Mouse (Mus musculus): Measurements from ENCODE around the gene Pip5k1b. TPM values are rescaled to one million over a fixed set of nuclear protein-coding genes. Genes with fewer than 3 reads are reported as not detected.

Pip5k1b gene
- polyA plus RNA-seq, 1 experiment from 2014 or later = 5.3 TPM

- Histone ChIP-seq H3K9ac (no peak overlapping the region), H3K27ac (no peak overlapping the region), H3K9me3 (no peaks in the 10 kb centered on the region), H3K4me1 (no peaks in the 10 kb centered on the region), H3K4me2 (no peak overlapping the region), H3K4me3 (replicated peaks) (no peak overlapping the region), H3K36me3 (no peaks in the 10 kb centered on the region), H3K27me3 (replicated peaks) (no peaks in the 10 kb centered on the region)
- no peak for ATAC-seq (ENCODE audit: insufficient read depth, low FRiP score, low read depth)
- WGBS = 75% methylated on average over 15 of the region's 15 CpGs
These were observed 28.7 kb downstream of the Pip5k1b start for GRCm38 (mm10) chr19:24526731-24527612.

GRCm38 (mm10) chr19:24523476-24524313 lies 32.0 kb downstream of the Pip5k1b start:
- 69% methylated on average over 15 of the region's 15 CpGs for WGBS
- no peak for ATAC-seq (ENCODE audit: insufficient read depth, low FRiP score, low read depth)
- H3K27ac ChIP-seq = no peak overlapping the region

DNA sequence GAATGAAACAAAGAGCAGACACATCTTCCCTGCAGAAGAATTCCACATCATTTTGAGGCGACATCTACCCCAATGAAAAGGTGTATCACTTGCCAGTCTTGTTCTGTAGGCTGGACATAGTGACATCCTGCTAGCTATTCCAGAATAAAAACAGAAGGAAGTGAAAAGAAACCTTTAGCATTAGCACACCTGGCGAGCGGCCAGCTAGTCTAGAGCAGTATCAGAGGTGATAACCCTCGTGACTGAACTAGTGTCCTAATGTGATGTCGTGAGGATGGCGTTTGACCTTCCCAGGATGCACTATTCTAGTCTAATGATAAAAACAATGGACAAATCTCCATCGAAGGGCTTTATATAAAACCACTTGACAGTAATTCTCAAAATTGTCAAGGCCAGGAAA lies 33.7 kb downstream of the Pip5k1b start:
- no peaks in the 10 kb centered on the region for H3K4me1 ChIP-seq
- no peak for ATAC-seq (ENCODE audit: insufficient read depth, low FRiP score, low read depth)
- no peak overlapping the region for H3K27ac ChIP-seq
- no peaks in the 10 kb centered on the region for H3K9me3 ChIP-seq
- no peak overlapping the region for H3K9ac ChIP-seq
- H3K27me3 ChIP-seq (replicated peaks) = no peaks in the 10 kb centered on the region
- no peak overlapping the region for H3K4me3 ChIP-seq (replicated peaks)
- H3K36me3 ChIP-seq = no peaks in the 10 kb centered on the region
- WGBS = 83% methylated on average over 7 of the region's 7 CpGs
- no peak overlapping the region for H3K4me2 ChIP-seq

More at GRCm38 (mm10) chr19:24523476-24524313, 32.0 kb downstream of the Pip5k1b start:
- Histone ChIP-seq H3K4me2 (no peak overlapping the region), H3K27me3 (replicated peaks) (no peaks in the 10 kb centered on the region), H3K4me3 (replicated peaks) (no peak overlapping the region), H3K9me3 (no peaks in the 10 kb centered on the region), H3K4me1 (no peaks in the 10 kb centered on the region), H3K9ac (no peak overlapping the region), H3K36me3 (no peaks in the 10 kb centered on the region)

DNA sequence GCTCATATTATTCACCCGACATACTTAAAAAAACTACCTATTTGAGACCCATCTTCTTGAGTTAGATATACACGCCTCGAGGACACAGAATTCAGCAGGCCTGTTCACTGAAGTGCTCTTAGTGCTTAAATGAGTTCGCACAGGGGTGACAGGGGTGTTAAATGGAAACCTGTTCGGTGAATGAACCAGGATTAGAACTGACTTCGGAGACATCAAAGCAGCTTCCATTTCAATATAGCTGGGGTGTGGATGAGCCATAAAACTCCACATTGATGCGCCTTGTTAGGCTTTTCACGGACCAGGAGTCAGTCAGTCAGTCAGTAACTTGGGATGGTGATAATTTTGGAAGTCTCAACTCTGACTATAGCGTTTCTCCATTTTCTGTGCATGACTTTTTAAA lies 34.5 kb downstream of the Pip5k1b start:
- H3K36me3 ChIP-seq = no peaks in the 10 kb centered on the region
- H3K27ac ChIP-seq = no peak overlapping the region
- ATAC-seq (ENCODE audit: insufficient read depth, low FRiP score, low read depth) = no peak
- no peaks in the 10 kb centered on the region for H3K9me3 ChIP-seq
- H3K4me2 ChIP-seq = no peak overlapping the region
- H3K9ac ChIP-seq = no peak overlapping the region
- 82% methylated on average over 9 of the region's 9 CpGs for WGBS
- H3K4me1 ChIP-seq = no peaks in the 10 kb centered on the region
- H3K27me3 ChIP-seq (replicated peaks) = no peaks in the 10 kb centered on the region
- no peak overlapping the region for H3K4me3 ChIP-seq (replicated peaks)

GRCm38 (mm10) chr19:24519732-24520409 lies 35.8 kb downstream of the Pip5k1b start:
- Histone ChIP-seq H3K27me3 (replicated peaks) (no peaks in the 10 kb centered on the region), H3K36me3 (no peaks in the 10 kb centered on the region), H3K4me2 (no peak overlapping the region), H3K9ac (no peak overlapping the region), H3K9me3 (no peaks in the 10 kb centered on the region), H3K4me1 (no peaks in the 10 kb centered on the region), H3K4me3 (replicated peaks) (no peak overlapping the region), H3K27ac (no peak overlapping the region)
- 65% methylated on average over 6 of the region's 6 CpGs for WGBS
- ATAC-seq (ENCODE audit: insufficient read depth, low FRiP score, low read depth) = no peak

DNA sequence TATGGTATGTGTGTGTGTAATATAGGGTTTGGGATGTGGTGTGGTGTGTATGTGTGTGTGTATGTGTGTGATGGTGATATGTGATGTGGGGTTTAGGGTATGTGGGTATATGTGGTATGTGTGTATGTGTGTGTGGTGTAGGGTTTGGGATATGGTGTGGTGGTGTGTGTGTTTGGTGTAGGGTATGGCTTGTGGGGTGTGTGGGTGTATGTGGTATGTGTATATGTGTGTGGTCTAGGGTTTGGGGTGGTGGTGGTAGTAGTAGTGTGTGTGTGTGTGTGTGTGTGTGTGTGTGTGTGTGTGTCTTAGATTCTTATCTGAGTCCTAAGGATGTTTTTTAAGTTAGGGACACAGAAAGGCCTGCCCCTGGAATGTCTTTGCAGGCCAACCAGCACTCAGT lies 37.3 kb downstream of the Pip5k1b start:
- Histone ChIP-seq H3K9me3 (no peaks in the 10 kb centered on the region), H3K4me1 (no peaks in the 10 kb centered on the region), H3K9ac (no peak overlapping the region), H3K27me3 (replicated peaks) (no peaks in the 10 kb centered on the region), H3K27ac (no peak overlapping the region), H3K4me2 (no peak overlapping the region), H3K4me3 (replicated peaks) (no peak overlapping the region), H3K36me3 (no peaks in the 10 kb centered on the region)
- no peak for ATAC-seq (ENCODE audit: insufficient read depth, low FRiP score, low read depth)

- WGBS = 59% methylated on average over 7 of the region's 7 CpGs
- Histone ChIP-seq H3K9ac (no peak overlapping the region), H3K27ac (no peak overlapping the region), H3K9me3 (no peaks in the 10 kb centered on the region), H3K4me3 (replicated peaks) (no peak overlapping the region), H3K27me3 (replicated peaks) (no peaks in the 10 kb centered on the region), H3K4me1 (no peaks in the 10 kb centered on the region), H3K4me2 (no peak overlapping the region), H3K36me3 (no peaks in the 10 kb centered on the region)
- no peak for ATAC-seq (ENCODE audit: insufficient read depth, low FRiP score, low read depth)
These were observed 38.6 kb downstream of the Pip5k1b start for GRCm38 (mm10) chr19:24517057-24517456.

GRCm38 (mm10) chr19:24515941-24516340 lies 39.7 kb downstream of the Pip5k1b start:
- no peaks in the 10 kb centered on the region for H3K9me3 ChIP-seq
- WGBS = 87% methylated on average over 3 of the region's 3 CpGs
- no peak overlapping the region for H3K4me3 ChIP-seq (replicated peaks)
- no peaks in the 10 kb centered on the region for H3K27me3 ChIP-seq (replicated peaks)
- no peaks in the 10 kb centered on the region for H3K36me3 ChIP-seq
- no peak for ATAC-seq (ENCODE audit: insufficient read depth, low FRiP score, low read depth)
- H3K9ac ChIP-seq = no peak overlapping the region
- no peak overlapping the region for H3K4me2 ChIP-seq
- no peaks in the 10 kb centered on the region for H3K4me1 ChIP-seq
- no peak overlapping the region for H3K27ac ChIP-seq

DNA sequence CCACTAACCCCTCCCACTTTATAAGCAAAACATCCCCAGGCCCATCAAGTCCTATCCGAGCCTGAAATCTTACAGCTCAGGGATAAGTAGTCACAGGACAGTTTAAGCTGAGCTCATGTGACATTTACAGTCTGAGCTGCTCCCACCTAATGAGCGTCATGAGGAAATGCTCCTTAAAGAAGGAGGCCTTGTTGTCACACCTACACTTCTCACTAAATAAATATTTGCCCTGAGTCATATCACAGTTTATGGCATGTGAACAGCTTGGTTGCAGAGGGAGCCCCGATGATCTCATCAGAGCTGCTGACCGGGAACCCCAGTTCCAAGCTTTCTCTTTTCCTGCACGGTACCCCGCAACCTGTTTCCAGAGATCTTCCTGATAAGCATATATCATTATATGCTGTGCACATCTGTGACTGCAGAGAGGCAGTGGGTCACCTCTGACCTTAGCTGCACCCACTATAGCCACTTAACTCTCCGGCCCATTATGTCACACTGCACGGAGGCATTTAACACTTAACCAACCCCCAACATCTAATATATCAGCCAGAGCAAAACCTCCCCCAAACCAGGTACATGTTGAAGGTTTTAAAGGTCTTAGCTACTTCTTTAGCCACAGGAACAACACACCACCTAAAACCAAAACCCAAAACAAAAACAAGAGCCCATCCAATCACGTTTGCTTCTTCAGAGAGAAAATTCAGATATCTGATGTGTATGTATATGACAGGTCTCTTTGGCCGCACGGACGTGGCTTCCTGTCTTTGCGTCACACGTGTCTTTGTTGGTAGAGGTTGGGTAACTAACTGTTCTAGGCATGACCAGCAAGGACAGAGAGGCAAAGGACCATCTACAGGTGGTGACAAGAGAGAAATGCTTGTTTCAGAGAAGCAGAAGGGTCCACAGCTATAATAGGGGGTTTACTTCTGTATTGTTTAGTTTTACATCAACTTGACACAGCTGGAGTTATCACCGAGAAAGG lies 40.7 kb downstream of the Pip5k1b start:
- Histone ChIP-seq H3K4me2 (peak overlapping the region; percentile 16; the same call in 1 of the 2 replicates), H3K9me3 (no peaks in the 10 kb centered on the region), H3K4me3 (replicated peaks) (no peak overlapping the region), H3K27ac (peak overlapping the region; percentile 13; the same call in 1 of the 2 replicates), H3K9ac (no peak overlapping the region), H3K36me3 (no peaks in the 10 kb centered on the region), H3K4me1 (no peaks in the 10 kb centered on the region), H3K27me3 (replicated peaks) (no peaks in the 10 kb centered on the region)
- WGBS = 68% methylated on average over 15 of the region's 15 CpGs
- peak; percentile 61 for ATAC-seq (ENCODE audit: insufficient read depth, low FRiP score, low read depth)

DNA sequence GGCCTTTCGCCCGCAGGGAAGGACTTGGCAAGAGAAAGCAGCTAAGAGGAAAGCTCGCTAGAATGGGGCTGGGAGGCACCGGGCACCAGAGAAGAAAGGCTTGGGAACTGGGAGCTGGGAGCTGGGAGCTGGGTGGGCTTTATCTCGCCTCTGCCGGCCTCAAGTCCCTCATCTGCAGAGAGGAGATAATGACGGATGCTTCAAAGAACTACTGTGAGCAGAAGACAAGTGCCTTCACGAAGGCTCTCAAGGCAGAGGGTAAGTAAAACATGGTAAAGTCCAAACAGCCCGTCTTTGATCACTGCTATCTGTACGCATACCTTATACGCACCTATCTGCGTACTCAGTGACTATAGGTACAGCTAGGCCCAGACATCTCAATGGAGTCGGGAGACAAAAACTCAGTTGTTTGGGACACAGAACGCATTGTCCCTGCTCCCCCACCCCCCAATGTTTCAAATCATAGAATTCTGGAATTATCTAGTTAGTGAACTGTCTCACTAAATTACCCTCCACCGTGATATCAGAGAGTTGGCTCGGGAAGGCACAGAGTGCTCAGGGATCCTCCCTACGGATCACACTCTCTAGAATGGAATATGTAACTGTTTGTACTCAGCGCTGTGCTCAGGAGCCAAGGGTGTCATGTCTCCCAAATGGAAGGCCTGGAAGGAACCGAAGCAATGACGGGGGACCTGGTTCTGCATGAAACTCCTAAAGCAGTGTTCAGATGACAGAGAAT lies 42.4 kb downstream of the Pip5k1b start:
- Histone ChIP-seq H3K9me3 (no peaks in the 10 kb centered on the region), H3K36me3 (no peaks in the 10 kb centered on the region), H3K27ac (no peak overlapping the region), H3K27me3 (replicated peaks) (no peaks in the 10 kb centered on the region), H3K9ac (no peak overlapping the region), H3K4me1 (no peaks in the 10 kb centered on the region), H3K4me2 (no peak overlapping the region), H3K4me3 (replicated peaks) (no peak overlapping the region)
- peak; percentile 88 for ATAC-seq (ENCODE audit: insufficient read depth, low FRiP score, low read depth)
- 69% methylated on average over 20 of the region's 20 CpGs for WGBS
